Mouse (Mus musculus): Measurements from ENCODE around the gene Mthfr.

DNA sequence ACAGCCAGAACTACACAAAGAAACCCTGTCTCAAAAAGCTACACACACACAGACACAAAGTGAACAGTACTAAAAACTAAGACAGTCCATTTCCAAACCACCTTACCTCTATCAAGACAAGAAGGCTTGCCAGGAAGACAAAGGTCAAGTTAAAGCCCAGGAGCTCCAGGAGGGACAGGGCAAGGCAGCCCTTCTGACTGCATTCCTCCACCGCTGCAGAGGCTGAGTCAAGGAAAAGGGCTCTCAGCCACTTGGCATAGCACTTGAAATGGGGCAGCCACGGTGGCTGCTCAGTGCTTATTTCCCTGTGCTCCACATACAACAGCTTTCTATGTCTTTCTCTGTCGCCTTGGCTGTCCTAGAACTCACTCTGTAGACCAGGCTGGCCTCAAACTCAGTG lies 14.9 kb upstream of the Mthfr start:
- TF ChIP-seq CTCF (IDR thresholded peaks at IDR 0.05; ENCODE audit: extremely low read depth, insufficient read depth, insufficient read length, insufficient replicate concordance) (no peak), POLR2A (IDR thresholded peaks at IDR 0.05; ENCODE audit: low read depth, low read length) (no peak)
